Mouse (Mus musculus) neutrophil, adult 5-6 weeks (primary cell): ENCODE results near the gene Mta2. TPM values are rescaled to one million over a fixed set of nuclear protein-coding genes. Genes with fewer than 3 reads are reported as not detected.
"Not testable (repeated sequence)": the region's sequence is repeated elsewhere in the genome, so short reads cannot be mapped to it uniquely, and the experiment has no call there.

Source experiments
- ATAC-seq: fragments of 151-379, 151-347 bp; 2 replicates; pipeline ENCODE4 v1.8.0; 2017; ENCODE audit warnings: mild to moderate bottlenecking, moderate TSS enrichment; ENCODE audit not compliant: insufficient number of reproducible peaks, poor library complexity, low FRiP score, severe bottlenecking; ENCODE audit errors: extremely low read depth
- total RNA-seq: library from RNA; stranded (forward); fragments of 200-1000 nt; gene quantifications from 2 replicates; pipeline ENCODE4 v1.2.3, GENCODE M21; 2017

Mta2 gene
- total RNA-seq, 1 experiment from 2014 or later, result 169 TPM

- no peak for ATAC-seq
Measured at GRCm38 (mm10) chr19:8962256-8962655, 20.6 kb downstream of the Mta2 start.

DNA sequence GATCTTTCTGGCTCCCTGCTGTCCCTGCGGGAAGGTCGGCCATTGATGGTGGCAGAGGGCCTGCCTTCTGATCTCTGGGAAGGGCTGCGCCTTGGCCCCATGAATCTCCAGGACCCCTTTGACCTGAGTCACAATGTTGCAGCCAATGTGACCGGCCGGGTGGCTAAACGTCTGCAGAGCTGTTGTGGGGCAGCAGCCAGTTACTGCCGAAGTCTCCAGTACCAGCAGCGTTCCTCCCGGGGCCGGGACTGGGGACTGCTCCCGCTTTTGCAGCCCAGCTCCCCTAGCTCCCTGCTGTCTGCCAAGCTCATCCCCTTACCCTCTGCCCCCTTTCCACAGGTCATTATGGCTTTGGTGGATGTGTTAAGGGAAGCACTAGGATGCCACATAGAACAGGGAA lies 23.4 kb downstream of the Mta2 start:
- no peak for ATAC-seq

DNA sequence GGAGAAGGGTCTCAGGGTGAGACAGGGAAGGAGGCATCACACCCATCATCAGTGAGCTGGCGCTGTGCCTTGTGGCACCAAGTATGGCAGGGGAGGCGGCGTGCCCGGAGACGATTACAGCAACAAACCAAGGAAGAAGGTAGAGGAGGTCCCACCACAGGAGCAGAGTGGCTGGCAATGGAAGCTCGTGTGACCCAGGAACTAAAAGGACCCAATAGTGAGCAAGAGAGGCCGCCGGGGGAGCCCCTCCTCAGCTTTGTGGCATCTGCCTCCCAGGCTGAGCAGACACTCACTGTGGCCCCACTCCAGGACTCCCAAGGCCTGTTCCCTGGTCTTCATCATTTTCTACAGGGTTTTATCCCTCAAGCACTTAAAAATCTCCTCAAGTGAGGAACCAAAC lies 24.1 kb downstream of the Mta2 start:
- ATAC-seq, result no peak

GRCm38 (mm10) chr19:8966198-8966589 lies 24.5 kb downstream of the Mta2 start:
- no peak for ATAC-seq

GRCm38 (mm10) chr19:8966590-8967372 lies 25.1 kb downstream of the Mta2 start, which contains the start of gene Eef1g:
Gene Eef1g, plus strand, starts transcription at chr19:8967041.
- peak; percentile 93 for ATAC-seq

DNA sequence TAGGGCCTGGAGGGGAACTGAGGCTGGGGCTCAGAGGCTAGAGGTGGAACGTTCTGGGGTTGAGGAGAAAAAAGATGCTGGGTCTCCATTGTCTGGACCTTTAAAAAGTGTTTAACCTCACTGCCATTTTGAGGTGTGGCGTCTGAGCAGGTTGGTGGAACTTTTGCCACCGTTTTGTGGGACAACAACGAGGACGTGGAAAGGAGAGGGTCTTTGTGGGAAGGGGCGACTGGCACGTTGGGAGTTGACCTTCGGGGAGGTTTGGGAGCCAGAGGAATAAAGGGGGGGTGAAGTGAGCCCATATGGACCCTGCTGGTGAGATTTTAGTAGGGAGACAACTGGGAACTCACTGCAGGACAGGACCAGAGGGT lies 25.7 kb downstream of the Mta2 start:
- no peak for ATAC-seq

DNA sequence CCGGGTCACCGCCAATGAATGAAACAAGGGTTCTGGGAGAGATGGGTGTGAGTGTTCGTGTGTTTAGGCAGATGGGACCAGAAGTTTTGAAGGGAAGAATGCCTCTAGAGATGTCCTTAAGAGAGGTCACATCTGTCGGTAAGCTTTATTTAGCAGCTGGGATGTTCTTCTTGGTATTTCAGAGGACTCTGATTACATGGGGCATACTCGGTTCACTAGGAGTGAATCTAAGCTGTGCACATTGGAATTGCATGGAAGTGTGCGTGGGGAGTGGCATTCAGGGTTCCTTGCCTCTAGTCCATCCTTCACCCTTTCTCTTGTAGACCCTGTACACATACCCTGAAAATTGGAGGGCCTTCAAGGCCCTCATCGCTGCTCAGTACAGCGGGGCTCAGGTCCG lies 26.2 kb downstream of the Mta2 start:
- no peak for ATAC-seq

- not testable (repeated sequence) for ATAC-seq
Measured at GRCm38 (mm10) chr19:8972491-8972890, 30.8 kb downstream of the Mta2 start.

GRCm38 (mm10) chr19:8974638-8975037 lies 33.0 kb downstream of the Mta2 start:
- ATAC-seq, result no peak

- no peak for ATAC-seq
Measured at GRCm38 (mm10) chr19:8975491-8975890, 33.8 kb downstream of the Mta2 start.

DNA sequence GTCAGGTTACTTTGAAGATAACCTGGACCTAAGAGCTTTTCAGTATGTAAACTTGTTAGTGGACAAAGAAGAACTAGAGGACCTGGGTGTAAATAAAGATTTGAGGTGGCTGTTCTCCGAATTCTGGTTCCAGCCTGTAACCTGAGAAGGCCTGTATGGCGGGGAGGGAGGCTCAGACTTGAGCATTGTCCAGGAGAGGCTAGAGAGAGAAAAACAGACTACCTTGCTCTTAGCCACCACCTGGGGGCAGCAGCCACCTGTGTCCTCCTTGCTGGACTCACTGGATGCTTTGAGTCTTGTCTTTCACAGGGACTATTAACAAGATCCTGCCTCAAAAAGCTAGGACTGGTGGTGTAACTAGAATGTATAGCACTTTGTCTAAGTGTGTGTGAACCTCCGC lies 34.9 kb downstream of the Mta2 start:
- peak; percentile 71 for ATAC-seq

DNA sequence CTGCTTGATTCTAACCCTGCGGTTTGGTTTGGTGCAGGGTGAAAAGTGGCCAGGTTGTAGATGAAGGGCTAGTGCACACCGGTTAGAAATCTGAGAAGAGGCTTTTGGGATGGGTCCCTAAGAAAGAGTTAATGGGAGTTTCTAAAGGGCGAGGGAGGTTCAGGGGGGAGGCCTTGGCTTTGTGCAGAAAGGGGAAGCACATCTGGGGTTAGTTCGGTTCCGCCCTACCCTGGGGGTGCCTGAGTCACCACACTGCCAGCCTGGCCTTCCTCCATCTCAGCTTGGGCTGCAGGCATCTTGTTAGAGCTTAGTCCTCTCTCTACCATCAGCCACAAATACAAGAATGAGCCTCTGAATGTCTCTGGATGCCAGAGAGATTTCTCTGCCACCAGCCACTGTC lies 39.1 kb downstream of the Mta2 start:
- peak; percentile 43 for ATAC-seq

DNA sequence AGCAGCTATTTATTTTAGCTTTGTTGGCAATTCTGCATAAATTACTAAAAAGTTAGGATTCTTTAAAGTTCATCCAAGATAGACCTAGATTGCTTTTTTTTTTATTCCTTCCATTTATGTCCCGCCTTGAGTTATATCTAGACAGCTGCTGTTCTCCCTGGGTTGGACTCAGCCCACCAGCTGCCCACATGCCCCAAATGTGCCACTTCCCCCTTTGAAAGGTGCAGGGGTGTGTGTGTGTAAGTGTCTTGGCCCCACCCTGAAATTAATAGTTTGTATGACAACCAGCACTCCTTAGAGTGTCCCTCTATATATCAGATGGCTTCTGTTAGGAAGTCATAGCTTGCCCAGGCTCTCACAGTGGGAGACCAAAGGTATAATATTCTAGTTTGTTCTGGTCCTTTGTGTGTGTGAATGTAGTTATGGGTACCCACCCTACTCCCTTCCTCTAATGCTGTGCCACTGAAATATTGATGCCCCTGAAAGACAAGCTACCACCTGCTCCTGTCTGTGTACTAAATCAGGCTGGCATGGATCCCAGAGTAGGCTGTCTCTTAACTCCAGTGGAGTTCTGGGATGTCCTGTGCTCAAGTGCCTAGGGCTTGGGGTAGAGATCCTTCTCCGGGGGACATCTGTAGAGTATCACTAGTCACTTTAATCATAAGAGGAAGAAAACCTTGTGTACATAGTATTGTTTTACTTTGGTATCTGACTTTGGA lies 39.9 kb downstream of the Mta2 start:
- no peak for ATAC-seq

GRCm38 (mm10) chr19:8982303-8983149 lies 40.9 kb downstream of the Mta2 start:
- no peak for ATAC-seq

- ATAC-seq, result no peak
Measured at GRCm38 (mm10) chr19:8983150-8983650, 41.5 kb downstream of the Mta2 start.

DNA sequence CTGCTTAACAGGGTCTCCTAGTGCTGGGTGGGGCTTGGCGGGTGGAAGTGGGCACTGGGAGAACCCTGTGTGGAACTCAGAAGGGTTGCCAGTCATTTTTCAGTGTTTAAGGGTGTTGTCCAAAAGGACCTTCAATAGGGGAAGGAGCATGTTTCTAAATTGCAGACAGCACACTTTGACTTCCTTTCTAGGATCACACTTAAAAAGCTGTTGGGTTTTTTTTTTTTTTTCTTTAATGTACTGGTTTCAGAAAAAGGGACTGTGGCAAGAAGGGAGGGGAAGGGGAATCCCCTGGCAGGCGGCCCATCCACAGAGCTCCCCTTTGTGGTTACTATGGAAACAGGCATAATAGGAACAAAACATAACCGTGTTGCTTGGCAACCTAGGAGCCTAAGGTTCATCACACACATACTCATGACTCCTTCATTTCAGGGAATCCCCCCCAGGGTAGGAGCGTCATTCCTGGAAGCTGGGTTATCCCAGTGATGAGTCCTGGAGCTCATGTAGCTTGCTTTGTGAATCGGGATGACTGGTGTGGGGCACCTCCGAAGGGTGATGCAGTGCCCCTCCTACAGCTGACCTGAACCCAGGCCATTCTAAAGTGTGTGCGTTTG lies 42.7 kb downstream of the Mta2 start:
- ATAC-seq, result peak; percentile 82

DNA sequence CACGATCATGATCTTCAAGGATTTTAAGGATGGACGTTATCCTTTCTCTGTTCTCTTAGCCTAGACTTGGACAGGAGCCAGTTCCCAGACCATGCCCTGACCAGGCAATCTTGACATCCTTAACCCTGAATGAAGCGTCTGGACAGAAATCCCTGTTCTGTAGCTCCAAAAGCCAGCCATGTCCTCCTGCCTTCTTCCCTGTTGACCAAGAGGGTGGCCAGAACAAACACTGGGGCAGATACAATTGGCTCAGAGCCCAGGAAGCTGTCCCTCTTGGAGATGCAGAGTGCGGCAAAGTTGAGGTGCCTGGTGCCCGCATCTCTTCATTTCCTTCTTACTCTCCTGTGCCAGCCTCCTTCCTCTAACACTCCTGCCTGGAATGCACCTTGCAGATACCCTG lies 44.2 kb downstream of the Mta2 start:
- no peak for ATAC-seq

DNA sequence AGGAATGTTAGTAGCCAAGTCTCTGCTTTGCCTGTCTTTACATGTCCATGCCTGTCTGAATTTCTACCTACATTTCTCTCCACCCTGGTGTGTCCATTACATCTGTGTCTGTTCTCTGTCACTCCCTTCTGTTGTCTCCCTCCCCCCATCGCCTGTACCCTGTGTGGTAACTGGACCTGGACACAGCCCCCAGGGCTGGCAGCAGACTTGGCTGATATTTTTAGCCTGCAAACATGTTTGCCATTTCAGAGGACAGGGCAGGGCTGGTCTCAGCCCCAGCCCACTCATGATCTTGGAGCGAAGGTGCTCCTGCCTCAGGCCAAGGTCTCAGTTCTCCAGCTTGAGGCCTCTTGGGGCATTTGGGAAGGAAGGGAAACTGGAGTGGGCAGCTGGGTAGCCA lies 46.1 kb downstream of the Mta2 start:
- ATAC-seq, result no peak
